Mouse (Mus musculus) kidney, postnatal 14 days (tissue): ENCODE results near the gene Foxk2.
"Not testable (repeated sequence)": the region's sequence is repeated elsewhere in the genome, so short reads cannot be mapped to it uniquely, and the experiment has no call there.

Experiments used
- DNase-seq: peaks from one replicate; pipeline ENCODE4 v3.0.0; 2022; ENCODE audit warnings: mixed read lengths

The Foxk2 gene

DNA sequence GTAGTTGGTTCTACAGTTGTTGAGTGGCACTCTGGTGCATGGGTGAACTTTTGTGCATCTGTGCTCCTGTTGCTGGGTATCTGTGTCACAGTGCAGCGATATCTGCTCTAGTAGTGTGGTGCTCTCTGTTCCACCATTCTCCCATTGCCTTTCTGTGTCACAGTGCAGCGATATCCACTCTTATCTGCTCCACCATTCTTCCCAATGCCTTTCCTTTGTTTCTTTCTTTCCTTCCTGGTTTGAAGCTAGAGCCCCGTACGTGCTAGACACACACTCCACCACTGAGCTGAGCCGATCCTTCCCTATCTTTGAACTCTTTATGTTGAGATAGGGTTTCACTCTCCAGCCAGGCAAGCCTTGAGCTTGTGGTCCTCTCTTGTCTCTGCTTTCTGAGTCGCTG lies 23.1 kb downstream of the Foxk2 start:
- no peak for DNase-seq

DNA sequence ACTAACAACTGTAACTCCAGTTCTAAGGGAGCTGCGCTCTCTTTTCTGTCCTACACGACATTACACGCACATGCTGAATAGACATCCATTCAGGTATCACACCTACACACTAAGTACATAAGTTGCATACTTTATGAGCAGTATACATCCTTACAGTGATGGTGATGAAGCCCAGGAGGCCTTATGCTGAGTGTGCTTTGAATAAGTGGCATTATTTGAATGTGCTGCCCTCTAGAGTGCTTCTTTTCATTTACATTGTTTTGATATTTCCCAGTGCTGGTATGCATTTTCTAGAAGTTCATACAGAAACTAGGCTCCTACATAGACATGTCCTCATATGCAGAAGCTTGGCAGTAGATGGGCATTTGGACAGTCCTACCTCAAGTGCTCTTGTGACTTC lies 30.1 kb downstream of the Foxk2 start:
- DNase-seq = no peak

DNA sequence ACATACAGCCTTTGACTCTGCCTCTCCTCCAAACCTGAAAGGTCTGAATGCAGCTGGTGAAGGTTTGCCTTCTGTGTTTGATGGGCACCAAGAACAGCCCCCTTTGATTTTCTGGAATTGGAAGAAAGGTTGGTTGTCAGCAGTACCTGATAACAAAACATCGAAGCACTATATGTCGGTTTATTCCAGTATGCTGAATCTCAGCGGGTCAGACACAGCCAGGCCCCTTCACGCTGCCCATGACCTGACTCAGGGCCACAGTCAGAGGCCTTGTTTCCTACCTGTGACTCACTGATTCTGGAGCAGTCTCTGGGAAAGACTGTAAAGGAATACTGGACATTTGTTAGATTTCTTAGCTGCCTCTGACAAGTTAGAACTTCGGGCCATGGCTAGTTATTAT lies 35.0 kb downstream of the Foxk2 start:
- DNase-seq = no peak

DNA sequence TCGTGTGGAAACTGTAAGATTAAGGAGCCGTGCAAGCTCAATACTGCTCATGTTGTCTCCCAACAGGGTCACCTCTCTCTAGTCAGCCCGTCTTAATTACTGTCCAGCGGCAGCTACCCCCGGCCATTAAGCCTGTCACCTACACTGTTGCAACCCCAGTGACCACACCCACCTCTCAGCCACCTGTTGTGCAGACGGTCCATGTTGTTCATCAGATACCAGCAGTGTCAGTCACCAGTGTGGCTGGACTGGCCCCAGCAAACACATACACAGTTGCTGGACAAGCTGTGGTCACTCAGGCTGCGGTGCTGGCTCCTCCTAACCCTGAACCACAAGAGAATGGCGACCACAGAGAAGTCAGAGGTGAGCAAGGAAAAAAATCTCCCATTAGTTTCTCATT lies 38.7 kb downstream of the Foxk2 start:
- no peak for DNase-seq

GRCm38 (mm10) chr11:121300265-121300664 lies 40.5 kb downstream of the Foxk2 start:
- peak; percentile 76 for DNase-seq

- no peak for DNase-seq
Measured at GRCm38 (mm10) chr11:121305371-121305770, 45.6 kb downstream of the Foxk2 start.

- no peak for DNase-seq
Measured at GRCm38 (mm10) chr11:121306608-121307007, 46.8 kb downstream of the Foxk2 start.

DNA sequence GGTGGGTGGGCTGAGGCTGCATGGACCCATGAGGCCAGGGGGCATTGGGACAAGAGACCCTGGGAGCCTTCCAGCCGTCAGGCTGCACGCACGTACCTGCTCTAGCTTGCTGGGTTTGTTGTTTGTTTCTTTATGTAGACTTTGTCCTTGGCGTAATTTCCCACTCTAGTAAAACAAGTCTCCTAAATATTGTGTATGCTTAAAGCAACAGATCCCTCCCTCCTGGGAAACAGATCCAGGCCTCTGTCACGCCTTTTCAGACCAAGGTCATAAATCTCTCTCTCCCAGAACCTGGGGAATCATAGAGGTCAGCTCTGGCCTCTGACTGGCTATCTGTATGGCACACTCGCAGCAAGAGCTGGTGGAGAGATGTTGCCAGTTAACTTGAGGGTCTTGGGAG lies 47.9 kb downstream of the Foxk2 start:
- DNase-seq = not testable (repeated sequence)

GRCm38 (mm10) chr11:121326034-121326433 lies 66.2 kb downstream of the Foxk2 start:
- DNase-seq = peak; percentile 52

GRCm38 (mm10) chr11:121326681-121327080 lies 66.9 kb downstream of the Foxk2 start:
- DNase-seq = no peak

DNA sequence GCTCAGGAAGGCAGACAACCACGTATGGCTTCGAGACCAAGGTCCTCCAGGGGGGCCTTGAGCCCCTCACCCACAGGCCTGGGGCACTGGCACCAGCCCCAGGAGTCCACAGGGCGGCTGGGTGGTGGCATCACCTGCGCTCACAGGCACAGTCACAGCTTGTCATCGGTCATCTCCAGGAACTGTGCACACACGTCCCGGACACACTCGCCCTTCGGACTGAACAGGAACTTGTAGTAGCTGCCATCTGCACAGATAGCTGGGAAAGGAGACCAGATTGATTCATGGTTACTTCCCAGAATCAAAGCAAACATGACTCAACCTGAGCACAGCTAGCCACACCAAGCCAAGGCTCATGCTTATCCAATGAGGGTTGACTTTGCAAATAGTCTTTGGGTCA lies 68.4 kb downstream of the Foxk2 start:
- no peak for DNase-seq

DNA sequence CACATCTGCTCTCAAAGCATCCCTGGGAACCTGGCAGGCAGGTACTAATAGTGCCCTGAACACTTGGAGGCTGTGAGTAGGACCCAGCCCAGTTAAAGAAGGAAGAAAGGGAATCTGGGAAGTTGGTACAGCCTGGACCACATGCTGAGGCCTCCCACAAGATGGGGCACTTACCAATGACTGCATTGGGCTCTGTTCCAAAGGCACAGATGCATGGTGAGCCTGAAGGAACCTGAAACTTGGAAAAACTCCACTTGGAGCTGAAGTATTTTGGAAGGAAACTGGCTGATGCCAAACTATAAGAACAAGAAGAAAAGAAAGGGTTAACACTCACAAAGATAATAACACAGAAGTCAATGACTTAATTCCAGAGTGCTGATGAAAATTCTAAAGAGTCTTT lies 68.8 kb downstream of the Foxk2 start:
- no peak for DNase-seq

- no peak for DNase-seq
Measured at GRCm38 (mm10) chr11:121331641-121332040, 71.9 kb downstream of the Foxk2 start.

- DNase-seq = no peak
Measured at GRCm38 (mm10) chr11:121339647-121340046, 79.9 kb downstream of the Foxk2 start.

- DNase-seq = no peak
Measured at GRCm38 (mm10) chr11:121340287-121340686, 80.5 kb downstream of the Foxk2 start.

DNA sequence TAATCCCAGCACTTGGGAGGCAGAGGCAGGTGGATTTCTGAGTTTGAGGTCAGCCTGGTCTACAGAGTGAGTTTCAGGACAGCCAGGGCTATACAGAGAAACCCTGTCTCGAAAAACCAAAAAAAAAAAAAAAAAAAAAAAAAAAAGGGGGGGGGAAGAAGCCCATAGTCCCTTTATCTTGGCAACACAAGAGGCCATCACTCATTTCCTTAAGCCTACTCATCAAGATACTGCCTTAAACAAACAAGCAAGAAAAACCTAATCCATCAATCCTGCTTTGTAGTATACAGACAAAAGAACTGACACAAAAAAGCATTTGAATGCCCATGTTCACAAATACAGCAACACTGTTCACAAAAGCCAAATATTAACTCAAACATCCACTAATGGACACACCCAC lies 82.6 kb downstream of the Foxk2 start:
- DNase-seq = not testable (repeated sequence)

- DNase-seq = no peak
Measured at GRCm38 (mm10) chr11:121347036-121347435, 87.2 kb downstream of the Foxk2 start.

DNA sequence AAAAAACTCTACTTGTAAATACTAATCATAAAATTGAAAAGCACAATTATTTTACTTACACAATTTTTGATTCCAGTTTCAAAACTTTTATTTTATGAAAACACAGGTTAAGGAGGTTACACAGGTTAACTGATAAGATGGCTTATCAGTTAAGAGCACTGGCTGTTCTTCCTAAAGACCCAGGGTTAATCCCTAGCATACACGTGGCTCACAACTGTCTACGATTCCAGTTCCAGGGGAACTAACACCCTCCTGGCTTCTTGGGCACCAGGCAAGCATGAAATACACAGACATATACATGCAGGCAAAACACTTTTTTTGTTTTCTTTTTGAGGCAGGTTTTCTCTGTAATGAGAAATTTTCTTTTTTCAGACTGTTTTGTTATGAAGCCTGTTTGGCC lies 88.4 kb downstream of the Foxk2 start:
- DNase-seq = no peak

DNA sequence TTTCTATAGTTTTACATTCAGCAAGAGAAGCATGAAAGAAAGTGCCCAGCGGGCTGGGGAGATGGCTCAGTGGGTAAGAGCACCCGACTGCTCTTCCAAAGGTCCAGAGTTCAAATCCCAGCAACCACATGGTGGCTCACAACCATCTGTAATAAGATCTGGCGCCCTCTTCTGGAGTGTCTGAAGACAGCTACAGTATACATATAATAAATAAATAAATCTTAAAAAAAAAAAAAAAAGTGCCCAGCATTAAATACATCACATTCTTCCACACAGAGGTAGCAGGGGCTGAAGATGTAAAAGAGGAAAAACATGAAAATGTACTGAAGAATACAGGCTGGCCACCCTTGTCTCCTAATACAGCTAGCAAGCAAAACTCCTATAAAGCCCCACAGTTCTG lies 88.9 kb downstream of the Foxk2 start:
- DNase-seq = not testable (repeated sequence)

DNA sequence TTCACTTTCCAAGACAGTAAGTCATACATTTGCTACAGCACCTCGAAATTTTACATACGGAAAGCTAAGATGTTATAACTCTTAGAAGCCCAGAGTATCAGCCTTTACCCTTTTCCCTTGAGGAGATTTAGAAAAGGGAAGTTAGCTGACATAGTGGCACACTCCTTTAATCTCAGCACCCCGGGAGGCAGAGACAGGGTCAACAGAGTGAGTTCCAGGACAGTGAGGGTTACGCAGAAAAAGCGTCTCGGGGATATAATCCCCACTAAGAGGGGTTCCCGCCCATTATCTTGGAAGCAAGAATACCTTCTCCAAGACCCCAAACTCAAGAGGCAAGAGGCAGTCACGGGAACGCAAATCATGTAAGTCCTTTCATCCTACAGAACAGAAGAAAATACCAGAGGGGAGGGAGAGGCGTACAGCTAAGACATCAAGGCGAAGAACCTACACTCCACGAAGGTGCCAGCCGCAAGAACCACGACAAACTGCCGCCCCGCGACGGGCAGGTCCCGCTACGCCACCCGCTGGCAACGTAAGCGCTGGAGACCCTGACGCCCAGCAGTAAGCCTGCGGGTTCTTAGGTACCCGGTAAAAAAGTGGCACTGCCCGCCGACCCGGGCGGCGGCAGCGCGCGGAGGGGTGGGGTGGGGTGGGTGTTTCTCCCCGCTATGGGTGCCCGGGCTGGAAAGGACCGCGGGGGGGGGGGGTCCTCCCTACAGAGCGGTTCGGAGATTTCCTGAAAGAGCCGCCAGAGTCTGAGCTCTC lies 93.7 kb downstream of the Foxk2 start:
- peak; percentile 39 for DNase-seq

GRCm38 (mm10) chr11:121354091-121354707 lies 94.4 kb downstream of the Foxk2 start, which contains the start of gene Wdr45b:
Gene Wdr45b, minus strand, starts transcription at chr11:121354445.
- peak; percentile 99 for DNase-seq
